Comparison of ENCODE assay signal across 7 mouse cellular contexts in genomic region chr9:113990547-113991248, GRCm38 (mm10). TPM values are rescaled to one million over a fixed set of nuclear protein-coding genes. Genes with fewer than 3 reads are reported as not detected.
DNase-seq lines count a peak whose midpoint lies in the region; ATAC-seq lines count a peak whose summit lies in the region.

No protein-coding gene starts in this region.

- peak; percentile 65 for ATAC-seq in embryonic facial prominence, embryonic 11.5 days (replicated peaks; ENCODE audit: insufficient number of reproducible peaks, low FRiP score, low TSS enrichment, low read depth)
- ATAC-seq in limb, embryonic 11.5 days (ENCODE audit: insufficient number of reproducible peaks, low FRiP score, low TSS enrichment, low read depth) = peak; percentile 63; the same call in 1 of the 2 replicates
- peak; percentile 66; the same call in 1 of the 2 replicates for ATAC-seq in midbrain, embryonic 14.5 days (ENCODE audit: low FRiP score, low TSS enrichment)

- no peak overlapping the region for H3K4me2 ChIP-seq in embryonic facial prominence, embryonic 11.5 days (ENCODE audit: low read depth, low read length)
- peak overlapping the region; percentile 20; the same call in 1 of the 2 replicates for H3K4me2 ChIP-seq in limb, embryonic 11.5 days (ENCODE audit: low read depth, severe bottlenecking)
- H3K4me2 ChIP-seq in midbrain, embryonic 14.5 days (ENCODE audit: low read length) = peak overlapping the region; percentile 19; the same call in 1 of the 2 replicates

- no peak overlapping the region for H3K9ac ChIP-seq in embryonic facial prominence, embryonic 11.5 days (replicated peaks; ENCODE audit: low read length)
- no peak overlapping the region for H3K9ac ChIP-seq in limb, embryonic 11.5 days (ENCODE audit: low read length)
- no peak overlapping the region for H3K9ac ChIP-seq in midbrain, embryonic 14.5 days (replicated peaks; ENCODE audit: low read length)

- H3K4me3 ChIP-seq in embryonic facial prominence, embryonic 11.5 days (ENCODE audit: low read depth, low read length) = no peak overlapping the region
- no peak overlapping the region for H3K4me3 ChIP-seq in limb, embryonic 11.5 days (ENCODE audit: low read depth, low read length)
- H3K4me3 ChIP-seq in midbrain, embryonic 14.5 days (replicated peaks; ENCODE audit: low read depth, low read length) = no peak overlapping the region

- no peaks in the 10 kb centered on the region for H3K36me3 ChIP-seq in embryonic facial prominence, embryonic 11.5 days (replicated peaks; ENCODE audit: control insufficient read depth, insufficient read depth, low read depth, low read length)
- no peaks in the 10 kb centered on the region for H3K36me3 ChIP-seq in limb, embryonic 11.5 days (ENCODE audit: control insufficient read depth, insufficient read depth, low read length)
- H3K36me3 ChIP-seq in midbrain, embryonic 14.5 days (ENCODE audit: control insufficient read depth, insufficient read depth, low read length) = no peaks in the 10 kb centered on the region

- peak; percentile 89 for DNase-seq in adrenal gland, postnatal 14 days
- DNase-seq in embryonic facial prominence, embryonic 11.5 days (ENCODE audit: low spot score) = peak; percentile 91
- DNase-seq in heart, adult 11 months = peak; percentile 95
- peak; percentile 76 for DNase-seq in kidney, adult 11 months
- peak; percentile 93 for DNase-seq in limb, embryonic 11.5 days (ENCODE audit: low spot score)
- peak; percentile 93 for DNase-seq in midbrain, embryonic 14.5 days
- DNase-seq in spleen, adult 18-20 months = peak; percentile 33 to 75

- H3K9me3 ChIP-seq in embryonic facial prominence, embryonic 11.5 days (replicated peaks; ENCODE audit: control insufficient read depth, low read length) = no peaks in the 10 kb centered on the region
- no peaks in the 10 kb centered on the region for H3K9me3 ChIP-seq in limb, embryonic 11.5 days (ENCODE audit: control insufficient read depth, low read length)
- no peaks in the 10 kb centered on the region for H3K9me3 ChIP-seq in midbrain, embryonic 14.5 days (ENCODE audit: control insufficient read depth, low read length)

- H3K27ac ChIP-seq in embryonic facial prominence, embryonic 11.5 days (replicated peaks; ENCODE audit: low read depth, low read length) = no peak overlapping the region
- H3K27ac ChIP-seq in limb, embryonic 11.5 days (replicated peaks; ENCODE audit: low read depth, low read length) = no peak overlapping the region
- no peak overlapping the region for H3K27ac ChIP-seq in midbrain, embryonic 14.5 days (replicated peaks; ENCODE audit: low read depth, low read length)

- no peaks in the 10 kb centered on the region for H3K4me1 ChIP-seq in embryonic facial prominence, embryonic 11.5 days (ENCODE audit: control insufficient read depth, insufficient read depth, low read length)
- H3K4me1 ChIP-seq in limb, embryonic 11.5 days (ENCODE audit: control insufficient read depth, insufficient read depth, low read length) = no peaks in the 10 kb centered on the region
- no peaks in the 10 kb centered on the region for H3K4me1 ChIP-seq in midbrain, embryonic 14.5 days (ENCODE audit: control insufficient read depth, insufficient read depth, low read length)

- WGBS in embryonic facial prominence, embryonic 11.5 days = 32% methylated on average over 18 of the region's 18 CpGs
- 26% methylated on average over 18 of the region's 18 CpGs for WGBS in limb, embryonic 11.5 days
- WGBS in midbrain, embryonic 14.5 days = 29% methylated on average over 18 of the region's 18 CpGs

- no peaks in the 10 kb centered on the region; the same call in 1 of the 2 replicates for H3K27me3 ChIP-seq in embryonic facial prominence, embryonic 11.5 days (ENCODE audit: control insufficient read depth, insufficient read depth, low read length)
- H3K27me3 ChIP-seq in limb, embryonic 11.5 days (ENCODE audit: control insufficient read depth, insufficient read depth, low read length) = no peaks in the 10 kb centered on the region
- H3K27me3 ChIP-seq in midbrain, embryonic 14.5 days (ENCODE audit: control insufficient read depth, insufficient read depth, low read length) = no peaks in the 10 kb centered on the region

RNA-seq across cellular contexts. Expression of gene Fbxl2, which starts 55.3 kb away (rescaled TPM):
- total RNA-seq in adrenal gland, postnatal 14 days (2021) = 2.1 and 2.5 TPM in 2 replicates
- 7.3 and 8.1 TPM in 2 replicates for polyA plus RNA-seq in embryonic facial prominence, embryonic 11.5 days (2014; fragmentation: Nextera tagmentation; extraction: Ambion mirVana)
- 2.7 and 4.0 TPM in 2 replicates for polyA plus RNA-seq in limb, embryonic 11.5 days (2014; fragmentation: Nextera tagmentation; extraction: Ambion mirVana)
- polyA plus RNA-seq in midbrain, embryonic 14.5 days (2014; fragmentation: Nextera tagmentation; extraction: Ambion mirVana) = 29.0 and 34.5 TPM in 2 replicates

RNA-seq across cellular contexts. Expression of gene Ubp1, which starts 60.0 kb away (rescaled TPM):
- total RNA-seq in adrenal gland, postnatal 14 days (2021) = 55.6 and 57.3 TPM in 2 replicates
- polyA plus RNA-seq in embryonic facial prominence, embryonic 11.5 days (2014; fragmentation: Nextera tagmentation; extraction: Ambion mirVana) = 40.6 and 43.2 TPM in 2 replicates
- polyA plus RNA-seq in limb, embryonic 11.5 days (2014; fragmentation: Nextera tagmentation; extraction: Ambion mirVana) = 49.7 and 50.2 TPM in 2 replicates
- 31.9 and 39.0 TPM in 2 replicates for polyA plus RNA-seq in midbrain, embryonic 14.5 days (2014; fragmentation: Nextera tagmentation; extraction: Ambion mirVana)
